Mouse (Mus musculus): ENCODE results near the gene Gjb4. TPM values are rescaled to one million over a fixed set of nuclear protein-coding genes. Genes with fewer than 3 reads are reported as not detected.

Gjb4 gene
- polyA plus RNA-seq, 1 experiment from 2014 or later = not detected

- Histone ChIP-seq H3K9ac (replicated peaks; ENCODE audit: low read depth, low read length) (no peak overlapping the region), H3K4me2 (replicated peaks; ENCODE audit: low read depth, low read length) (no peak overlapping the region), H3K4me3 (ENCODE audit: low read depth, low read length) (no peak overlapping the region), H3K4me1 (ENCODE audit: control insufficient read depth, insufficient read depth, low read length) (0 out of 2 replicates have a peak, but pooled peaks cover 5% of the 10 kb centered on the region), H3K27ac (ENCODE audit: low read length) (no peak overlapping the region), H3K36me3 (ENCODE audit: control insufficient read depth, insufficient read depth, low read length) (no peaks in the 10 kb centered on the region), H3K9me3 (ENCODE audit: control insufficient read depth, low read depth, low read length) (no peaks in the 10 kb centered on the region), H3K27me3 (ENCODE audit: control insufficient read depth, insufficient read depth, low read length) (0 out of 2 replicates have a peak, but pooled peaks cover 5% of the 10 kb centered on the region)
- ATAC-seq (ENCODE audit: insufficient number of reproducible peaks, insufficient read depth, low FRiP score, low read depth) = no peak
- WGBS = 54% methylated on average over 24 of the region's 24 CpGs
Measured at GRCm38 (mm10) chr4:127312349-127312748, 41.5 kb downstream of the Gjb4 start.

DNA sequence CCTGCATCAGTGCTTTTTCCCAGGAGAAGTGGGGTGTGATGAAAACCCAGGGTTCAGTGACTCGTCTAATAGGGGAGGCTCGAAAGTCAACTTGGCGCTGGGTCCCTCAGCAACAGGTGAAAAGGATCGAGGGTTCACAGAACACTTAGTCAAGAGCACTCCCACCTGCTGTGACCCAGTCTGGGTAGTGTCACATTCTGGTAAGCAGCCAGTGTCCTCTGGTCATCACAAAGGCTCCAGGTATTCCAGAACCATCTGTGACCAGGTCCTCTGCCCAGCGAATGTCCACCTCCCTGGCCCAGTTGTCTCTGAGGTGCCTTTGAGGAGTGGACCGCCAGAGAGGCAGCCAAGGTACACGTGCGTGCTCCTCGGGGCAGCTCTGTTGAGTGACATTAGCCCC lies 42.3 kb downstream of the Gjb4 start:
- Histone ChIP-seq H3K9me3 (ENCODE audit: control insufficient read depth, low read depth, low read length) (no peaks in the 10 kb centered on the region), H3K36me3 (ENCODE audit: control insufficient read depth, insufficient read depth, low read length) (no peaks in the 10 kb centered on the region), H3K4me2 (replicated peaks; ENCODE audit: low read depth, low read length) (no peak overlapping the region), H3K4me3 (ENCODE audit: low read depth, low read length) (no peak overlapping the region), H3K27me3 (ENCODE audit: control insufficient read depth, insufficient read depth, low read length) (0 out of 2 replicates have a peak, but pooled peaks cover 5% of the 10 kb centered on the region), H3K9ac (replicated peaks; ENCODE audit: low read depth, low read length) (no peak overlapping the region), H3K4me1 (ENCODE audit: control insufficient read depth, insufficient read depth, low read length) (0 out of 2 replicates have a peak, but pooled peaks cover 5% of the 10 kb centered on the region), H3K27ac (ENCODE audit: low read length) (no peak overlapping the region)
- ATAC-seq (ENCODE audit: insufficient number of reproducible peaks, insufficient read depth, low FRiP score, low read depth) = no peak
- WGBS = 54% methylated on average over 9 of the region's 9 CpGs

- Histone ChIP-seq H3K27ac (ENCODE audit: low read length) (no peak overlapping the region), H3K36me3 (ENCODE audit: control insufficient read depth, insufficient read depth, low read length) (no peaks in the 10 kb centered on the region), H3K27me3 (ENCODE audit: control insufficient read depth, insufficient read depth, low read length) (no peaks in the 10 kb centered on the region), H3K4me3 (ENCODE audit: low read depth, low read length) (no peak overlapping the region), H3K4me2 (replicated peaks; ENCODE audit: low read depth, low read length) (no peak overlapping the region), H3K9me3 (ENCODE audit: control insufficient read depth, low read depth, low read length) (no peaks in the 10 kb centered on the region), H3K4me1 (ENCODE audit: control insufficient read depth, insufficient read depth, low read length) (no peaks in the 10 kb centered on the region), H3K9ac (replicated peaks; ENCODE audit: low read depth, low read length) (no peak overlapping the region)
- ATAC-seq (ENCODE audit: insufficient number of reproducible peaks, insufficient read depth, low FRiP score, low read depth) = no peak
- WGBS = 59% methylated on average over 2 of the region's 2 CpGs
Measured at GRCm38 (mm10) chr4:127306915-127307314, 47.0 kb downstream of the Gjb4 start.

- Histone ChIP-seq H3K4me2 (replicated peaks; ENCODE audit: low read depth, low read length) (no peak overlapping the region), H3K27me3 (ENCODE audit: control insufficient read depth, insufficient read depth, low read length) (no peaks in the 10 kb centered on the region), H3K27ac (ENCODE audit: low read length) (no peak overlapping the region), H3K4me3 (ENCODE audit: low read depth, low read length) (no peak overlapping the region), H3K9me3 (ENCODE audit: control insufficient read depth, low read depth, low read length) (no peaks in the 10 kb centered on the region), H3K9ac (replicated peaks; ENCODE audit: low read depth, low read length) (no peak overlapping the region), H3K36me3 (ENCODE audit: control insufficient read depth, insufficient read depth, low read length) (no peaks in the 10 kb centered on the region), H3K4me1 (ENCODE audit: control insufficient read depth, insufficient read depth, low read length) (no peaks in the 10 kb centered on the region)
- 79% methylated on average over 3 of the region's 3 CpGs for WGBS
- ATAC-seq (ENCODE audit: insufficient number of reproducible peaks, insufficient read depth, low FRiP score, low read depth) = no peak
Measured at GRCm38 (mm10) chr4:127303796-127304195, 50.1 kb downstream of the Gjb4 start.

Other genes with a start within 250 kb of the Gjb4 start
- 19.4 and 19.6 TPM in 2 replicates for gene Tmem35b, start 230.4 kb downstream of the Gjb4 start, polyA plus RNA-seq (2014; fragmentation: Nextera tagmentation; extraction: Ambion mirVana)
- gene Dlgap3, start 184.9 kb downstream of the Gjb4 start, polyA plus RNA-seq (2014; fragmentation: Nextera tagmentation; extraction: Ambion mirVana) = 1.5 TPM in 2 replicates
- 55.4 and 55.6 TPM in 2 replicates for gene Smim12, start 110.3 kb downstream of the Gjb4 start, polyA plus RNA-seq (2014; fragmentation: Nextera tagmentation; extraction: Ambion mirVana)
- 20.3 and 20.7 TPM in 2 replicates for gene Gja4, start 40.0 kb downstream of the Gjb4 start, polyA plus RNA-seq (2014; fragmentation: Nextera tagmentation; extraction: Ambion mirVana)
- gene Gjb3, start 23.2 kb downstream of the Gjb4 start, polyA plus RNA-seq (2014; fragmentation: Nextera tagmentation; extraction: Ambion mirVana) = 4.3 and 5.2 TPM in 2 replicates
- gene Gjb5, start 4.1 kb upstream of the Gjb4 start, polyA plus RNA-seq (2014; fragmentation: Nextera tagmentation; extraction: Ambion mirVana) = 0.38 and 1.0 TPM in 2 replicates